Mouse (Mus musculus) granulocyte monocyte progenitor cell, adult 5-6 weeks (primary cell): ENCODE data around the gene Col4a1. TPM values are rescaled to one million over a fixed set of nuclear protein-coding genes. Genes with fewer than 3 reads are reported as not detected.

Experiments
- ATAC-seq: replicated peaks from 2 replicates; pipeline ENCODE4 v1.8.0; 2016; ENCODE audit warnings: mild to moderate bottlenecking, moderate TSS enrichment, inconsistent platforms; ENCODE audit not compliant: poor library complexity, severe bottlenecking
- total RNA-seq, 2 experiments: library from RNA; stranded (forward) in 1 of 2; stranded (reverse) in 1 of 2; fragments of 200-712, 200-1000 nt in 1 of 2; fragments of >200 nt in 1 of 2; fragmentation: Nextera tagmentation in 1 of 2; gene quantifications; 2 replicates each; pipeline ENCODE4 v1.2.3; 2014 to 2017

The Col4a1 gene
- total RNA-seq, 2 experiments from 2014 or later: 0.67 TPM; not detected in 1

- no peak for ATAC-seq
Observed at GRCm38 (mm10) chr8:11273506-11274158, 39.0 kb downstream of the Col4a1 start.

- ATAC-seq: no peak
Observed at GRCm38 (mm10) chr8:11272205-11272604, 40.4 kb downstream of the Col4a1 start.

GRCm38 (mm10) chr8:11270826-11271225 lies 41.8 kb downstream of the Col4a1 start:
- peak; percentile 31 for ATAC-seq

DNA sequence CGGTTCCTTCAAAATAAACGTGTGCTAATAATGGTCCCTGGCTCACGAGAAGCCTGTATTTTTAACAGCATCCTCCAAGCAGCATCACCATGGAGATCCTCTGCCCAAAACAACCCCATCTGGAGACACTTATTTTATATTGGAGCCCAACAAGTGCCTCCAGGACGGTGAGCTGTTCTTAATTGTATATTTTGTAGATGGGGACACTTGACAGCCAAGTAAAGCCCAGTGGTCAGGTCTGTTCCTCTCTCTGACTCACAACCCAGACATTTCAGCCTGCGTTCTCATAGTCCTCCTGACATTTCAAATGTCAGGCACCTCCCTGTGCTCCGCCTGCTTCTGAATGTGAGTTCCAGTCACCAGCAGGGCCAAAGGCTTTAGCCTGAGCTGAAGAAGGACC lies 43.9 kb downstream of the Col4a1 start:
- ATAC-seq: no peak

DNA sequence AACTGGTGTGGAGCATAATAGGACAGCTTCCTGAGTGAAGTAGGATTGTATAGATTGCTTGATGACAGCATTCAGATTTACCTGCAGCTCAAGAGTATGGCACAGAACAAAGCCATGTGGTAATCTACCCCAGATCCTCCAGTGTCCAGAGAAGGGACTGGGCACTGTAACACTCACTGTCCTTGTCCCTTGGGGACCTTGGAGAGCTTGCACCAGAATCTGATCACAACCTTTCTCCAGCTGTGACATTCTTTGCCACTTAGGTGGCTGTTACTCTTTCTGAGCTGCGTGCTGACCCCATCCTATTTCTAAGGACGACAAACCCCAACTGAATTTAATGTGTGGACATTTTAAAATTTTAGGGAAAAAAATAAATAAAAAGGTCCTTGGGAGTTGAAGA lies 46.2 kb downstream of the Col4a1 start:
- no peak for ATAC-seq

- no peak for ATAC-seq
Observed at GRCm38 (mm10) chr8:11265971-11266370, 46.7 kb downstream of the Col4a1 start.

- ATAC-seq: no peak
Observed at GRCm38 (mm10) chr8:11263848-11264247, 48.8 kb downstream of the Col4a1 start.

DNA sequence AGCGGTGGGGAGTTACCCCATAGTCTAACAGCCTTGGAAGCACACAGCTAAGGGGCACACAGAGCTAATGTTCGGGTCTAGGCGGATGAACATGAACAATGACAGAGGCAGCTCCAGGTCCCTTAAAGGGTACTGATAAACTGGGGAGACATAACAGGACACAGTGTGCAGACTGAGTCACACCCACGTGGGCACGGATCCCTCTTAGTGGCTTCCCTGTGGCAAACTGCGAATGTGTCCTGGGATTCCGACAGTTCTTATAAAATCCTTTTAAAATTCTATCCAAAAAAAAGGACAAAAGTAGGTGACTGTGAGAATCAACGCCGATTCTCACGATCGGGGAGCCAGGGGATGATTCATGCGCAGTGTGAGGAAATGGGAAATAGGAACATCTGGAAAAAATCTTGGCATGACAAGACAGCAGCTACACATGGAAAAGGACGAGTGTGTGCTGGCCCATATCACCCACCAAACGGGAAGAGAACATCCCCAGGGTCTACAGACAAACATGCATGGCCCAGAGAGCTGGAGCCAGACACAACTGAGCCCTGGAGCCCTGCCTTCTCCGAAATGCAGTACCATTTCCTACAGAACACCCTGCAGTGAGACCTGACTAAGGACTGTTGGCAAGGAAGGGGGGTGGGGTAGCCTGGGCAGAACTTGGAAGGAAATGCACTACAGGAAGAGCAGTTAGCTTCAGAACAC lies 50.4 kb downstream of the Col4a1 start:
- ATAC-seq: no peak

DNA sequence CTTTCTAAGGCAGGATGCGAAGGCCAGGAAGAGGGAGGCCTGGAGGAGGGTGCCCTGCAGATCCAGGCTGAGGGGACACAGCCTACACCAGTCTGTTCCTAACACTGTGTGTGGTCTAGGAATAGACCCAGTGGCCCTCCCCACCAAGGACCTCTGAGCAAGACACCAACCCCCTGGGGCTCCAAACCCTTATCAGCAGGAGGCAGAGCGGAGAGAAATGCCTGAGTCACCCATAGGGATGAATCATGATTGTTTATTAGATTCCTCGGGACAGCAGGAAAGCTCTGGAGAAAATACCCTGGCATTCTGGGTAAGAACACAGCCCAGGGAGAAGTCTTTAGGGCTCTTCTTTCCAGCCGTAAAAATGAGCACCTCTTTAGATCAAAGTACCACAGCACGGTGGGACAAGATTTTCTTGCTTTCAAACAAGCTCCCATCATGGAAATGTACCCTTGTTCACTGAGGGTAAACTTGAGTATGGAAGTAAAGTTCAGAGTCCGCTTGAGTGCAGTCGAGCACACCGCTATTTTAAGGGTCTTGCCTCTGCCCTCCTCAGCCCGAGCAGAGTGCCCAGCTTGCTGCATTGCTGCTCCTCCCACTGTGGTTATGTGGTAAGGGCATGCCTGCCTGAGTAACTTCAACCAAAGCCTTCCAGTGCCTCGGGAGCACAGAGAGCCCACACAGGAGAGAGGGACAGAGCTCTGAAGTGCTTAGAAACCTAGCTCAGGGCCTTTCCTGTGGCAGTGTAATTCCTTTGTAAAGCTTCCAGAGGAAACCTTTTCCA lies 52.6 kb downstream of the Col4a1 start:
- peak; percentile 83 for ATAC-seq

DNA sequence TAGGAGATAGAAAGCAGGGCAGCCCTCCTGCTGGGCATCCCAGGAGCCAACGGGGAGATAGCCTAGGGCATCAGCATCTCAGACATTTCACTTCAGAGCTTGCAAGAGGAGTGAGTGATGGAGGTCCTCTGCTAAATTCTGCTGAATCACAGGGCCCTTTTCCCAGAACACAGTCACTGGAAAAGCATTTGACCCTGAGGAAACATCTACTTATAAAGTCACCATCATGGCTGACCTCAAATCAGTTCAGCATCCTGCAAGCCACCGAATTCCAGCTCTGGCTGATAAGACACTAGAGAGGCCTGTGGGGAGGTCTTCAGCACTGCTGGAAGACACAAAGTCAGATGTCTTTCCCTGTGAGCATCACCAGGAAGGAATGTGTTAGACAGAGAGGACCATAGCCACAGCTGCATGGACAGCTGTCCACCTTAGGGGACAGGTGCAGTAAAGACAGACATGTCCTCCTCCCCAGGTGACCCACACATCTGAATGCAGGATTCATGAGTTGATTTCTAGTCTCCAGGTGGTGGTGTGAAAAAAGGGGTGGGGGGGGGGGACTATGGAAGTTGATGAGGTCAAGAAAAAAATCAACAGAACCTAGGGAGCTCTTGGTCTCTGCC lies 54.0 kb downstream of the Col4a1 start:
- no peak for ATAC-seq

DNA sequence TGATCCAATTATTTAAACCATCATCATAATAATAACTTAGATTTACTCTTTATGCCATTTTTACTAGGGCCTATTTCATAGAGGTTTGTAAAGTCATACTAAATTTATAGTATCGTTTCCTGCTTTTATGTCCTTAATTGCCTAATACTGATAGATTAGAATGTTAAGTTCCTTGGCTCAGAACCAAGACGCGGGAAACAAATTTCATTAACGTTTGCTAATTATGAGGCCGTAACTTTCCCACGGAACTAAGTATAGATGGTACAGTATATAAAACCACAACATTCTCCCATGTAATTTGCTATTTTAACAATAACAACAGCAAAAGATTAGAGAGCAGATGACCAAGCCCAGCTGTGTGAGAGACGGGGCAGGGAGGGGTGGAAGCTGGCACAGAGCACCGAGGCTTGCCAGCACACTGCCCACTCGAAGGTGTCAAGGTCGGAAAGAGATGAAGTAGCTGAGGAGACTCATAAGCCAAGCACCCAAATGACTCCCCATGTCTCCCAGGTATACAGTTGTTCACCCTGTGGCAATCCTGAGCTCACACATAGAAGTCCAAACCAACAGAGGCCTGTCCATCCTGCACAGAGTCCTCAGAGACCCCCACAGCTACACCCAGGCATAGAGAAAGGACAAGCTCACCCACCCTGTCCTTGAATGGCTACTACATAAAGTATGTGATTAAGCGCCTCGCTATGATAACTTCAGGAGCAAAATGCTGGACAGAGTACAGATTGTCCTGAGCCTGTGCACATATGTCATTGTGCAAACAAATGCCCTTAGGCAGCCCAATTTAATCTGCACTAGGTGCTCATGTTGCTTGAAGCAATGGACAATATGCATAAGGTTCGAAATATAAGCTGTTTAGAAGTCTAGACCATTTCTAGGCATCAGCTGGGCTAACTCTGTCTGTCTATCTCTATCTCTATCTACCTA lies 55.3 kb downstream of the Col4a1 start:
- no peak for ATAC-seq

- no peak for ATAC-seq
Observed at GRCm38 (mm10) chr8:11256405-11256804, 56.2 kb downstream of the Col4a1 start.

DNA sequence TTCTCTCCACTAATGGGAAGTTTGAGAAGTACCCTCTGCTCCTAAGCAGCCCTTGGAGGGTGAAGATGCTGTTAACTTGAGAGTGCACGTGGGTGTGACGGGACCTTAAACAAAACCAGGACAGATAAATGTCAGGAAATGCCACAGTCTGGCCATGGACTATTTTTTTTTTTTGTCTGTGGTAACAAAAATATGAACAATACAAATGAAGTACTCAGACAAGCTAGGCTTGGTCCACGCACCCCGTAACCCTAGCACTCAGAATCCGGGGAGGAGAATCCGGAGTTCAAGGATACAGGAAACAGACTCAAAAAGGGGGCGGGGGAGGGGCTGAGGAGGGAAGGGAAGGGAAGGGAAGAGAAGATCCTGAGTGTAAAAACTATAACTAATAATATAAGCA lies 56.9 kb downstream of the Col4a1 start:
- no peak for ATAC-seq

DNA sequence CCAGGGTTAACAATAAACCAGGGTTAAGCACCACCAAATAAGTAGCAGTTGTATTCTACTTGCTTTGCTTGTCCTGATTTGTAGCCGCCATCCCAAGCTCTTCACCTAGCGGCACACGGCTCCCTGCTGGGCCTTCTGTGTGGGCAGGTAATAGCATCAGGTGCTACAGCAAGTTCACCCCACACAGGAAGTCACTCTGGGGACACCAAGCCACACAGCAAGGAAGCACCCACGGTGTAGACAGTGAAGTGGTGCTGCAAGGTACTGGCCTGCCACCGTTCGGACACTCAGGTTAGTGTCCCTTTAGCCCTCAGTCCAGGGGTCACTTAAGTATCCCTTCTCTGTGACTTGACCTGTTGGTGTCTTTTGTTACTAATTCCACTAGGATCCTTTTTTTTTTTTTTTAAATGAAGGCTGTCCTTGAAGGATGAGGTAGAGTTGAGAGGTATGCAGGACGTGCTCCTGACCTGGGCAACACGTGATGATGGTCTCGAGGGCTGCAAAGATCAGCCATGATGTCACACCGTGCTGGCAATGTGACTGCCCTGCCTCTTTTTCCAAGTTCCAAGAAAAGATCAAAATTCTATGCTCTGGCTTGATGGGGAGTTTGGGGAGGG lies 57.6 kb downstream of the Col4a1 start:
- no peak for ATAC-seq

GRCm38 (mm10) chr8:11254510-11254909 lies 58.1 kb downstream of the Col4a1 start:
- no peak for ATAC-seq

DNA sequence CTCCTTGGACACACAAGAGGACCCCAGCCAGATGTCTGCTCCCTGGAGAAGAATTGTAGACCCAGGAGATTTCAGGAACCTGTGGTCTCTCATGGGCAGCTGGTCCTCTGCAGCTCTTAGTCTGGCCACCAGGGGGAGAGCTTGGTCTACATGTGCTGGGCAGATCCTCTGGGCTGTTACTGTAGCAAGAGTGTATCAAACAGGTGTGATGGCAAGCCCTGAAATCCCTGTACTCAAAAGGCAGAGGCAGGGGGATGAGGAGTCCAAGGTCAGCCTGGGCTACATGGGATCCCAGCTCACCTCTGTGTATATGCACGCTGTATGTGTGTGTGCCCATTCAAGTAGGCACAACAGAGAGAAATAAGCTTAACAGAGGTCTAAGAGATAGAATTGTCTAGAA lies 59.1 kb downstream of the Col4a1 start:
- peak; percentile 60 for ATAC-seq

- no peak for ATAC-seq
Observed at GRCm38 (mm10) chr8:11253041-11253440, 59.6 kb downstream of the Col4a1 start.

DNA sequence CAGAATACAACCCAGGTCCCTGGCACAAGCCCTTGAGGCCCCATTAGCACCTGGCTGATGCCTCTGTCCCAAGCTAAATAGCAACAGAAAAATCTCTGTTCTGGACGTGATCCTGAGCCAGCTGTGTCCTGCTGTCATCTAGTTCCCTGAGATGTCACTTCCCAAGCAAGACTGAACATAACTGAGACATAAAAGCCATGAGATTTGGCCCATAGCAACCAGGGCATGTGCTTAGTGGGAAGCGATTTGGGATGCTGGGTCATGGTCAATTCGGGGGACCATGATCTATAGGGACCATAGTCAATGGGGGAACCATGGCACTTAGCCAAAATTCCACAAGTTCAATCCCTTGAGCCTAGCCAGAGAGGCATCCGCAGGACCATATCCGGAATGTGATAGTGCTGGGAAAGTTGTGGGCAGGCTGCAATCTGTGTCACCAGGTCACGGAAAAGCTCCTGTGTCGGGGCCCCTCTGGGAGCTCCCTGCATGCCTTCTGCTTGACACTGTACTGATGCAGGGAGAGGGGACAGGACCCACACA lies 60.3 kb downstream of the Col4a1 start:
- ATAC-seq: no peak

GRCm38 (mm10) chr8:11250149-11250548 lies 62.5 kb downstream of the Col4a1 start:
- ATAC-seq: peak; percentile 44; the same call in 1 of the 2 replicates
